Comparison of ENCODE assay signal across 8 mouse cellular contexts in the genomic region with DNA sequence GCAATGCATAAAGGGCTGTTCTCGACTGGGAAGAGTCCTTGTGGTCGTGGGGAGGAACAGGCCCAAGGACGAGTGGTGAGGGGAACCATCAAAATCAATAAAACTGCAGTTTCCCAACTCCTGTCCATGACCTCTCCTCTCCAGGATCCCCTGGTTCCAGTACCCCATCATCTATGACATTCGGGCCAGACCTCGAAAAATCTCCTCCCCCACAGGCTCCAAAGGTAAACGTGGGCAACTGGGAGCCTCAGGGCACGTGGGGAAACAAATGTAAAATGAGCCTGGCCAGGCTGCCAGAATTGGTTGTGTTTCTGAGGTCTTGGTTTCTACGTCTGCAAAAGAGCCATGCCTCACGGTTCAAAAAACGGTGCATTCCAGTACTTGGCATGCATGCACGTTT. TPM values are rescaled to one million over a fixed set of nuclear protein-coding genes. Genes with fewer than 3 reads are reported as not detected.
DNase-seq lines count a peak whose midpoint lies in the region; ATAC-seq and TF ChIP-seq lines count a peak whose summit lies in the region.

No protein-coding gene starts in this region.

- ATAC-seq in heart, embryonic 15.5 days (replicated peaks; ENCODE audit: insufficient number of reproducible peaks, insufficient read depth, low FRiP score, low read depth): no peak
- no peak for ATAC-seq in G1E (ENCODE audit: extremely low read depth, insufficient number of reproducible peaks, low FRiP score, poor library complexity, severe bottlenecking)

- H3K36me3 ChIP-seq in heart, embryonic 15.5 days: peaks cover 39% of the 10 kb centered on the region
- H3K36me3 ChIP-seq in G1E (replicated peaks) (peaks cover 84% of the 10 kb centered on the region), macrophage (ENCODE audit: inconsistent target) (peaks cover 27% of the 10 kb centered on the region)
- peaks cover 74% of the 10 kb centered on the region for H3K36me3 ChIP-seq in hindbrain, embryonic 10.5 days

- H3K4me2 ChIP-seq in heart, embryonic 15.5 days: peak overlapping the region; percentile 76

- H3K4me3 ChIP-seq in heart, embryonic 15.5 days: peak overlapping the region; percentile 84
- H3K4me3 ChIP-seq in G1E (ENCODE audit: low read depth, low read length) (peak overlapping the region; percentile 100), macrophage (ENCODE audit: inconsistent target) (peak overlapping the region; percentile 100)
- H3K4me3 ChIP-seq in hindbrain, embryonic 10.5 days: peak overlapping the region; percentile 97

- no peaks in the 10 kb centered on the region for H3K27me3 ChIP-seq in heart, embryonic 15.5 days
- no peaks in the 10 kb centered on the region for H3K27me3 ChIP-seq in G1E (ENCODE audit: insufficient read depth, low read length)
- no peaks in the 10 kb centered on the region for H3K27me3 ChIP-seq in hindbrain, embryonic 10.5 days (ENCODE audit: insufficient read depth, poor library complexity, severe bottlenecking)

- no peak for DNase-seq in heart, postnatal 14 days
- no peak for DNase-seq in G1E (ENCODE audit: low spot score)
- no peak for DNase-seq in hindbrain, embryonic 10.5 days (ENCODE audit: low spot score)
- no peak for DNase-seq in right cerebral cortex, adult 18-20 months
- no peak for DNase-seq in gastrocnemius, postnatal 36 days
- no peak for DNase-seq in kidney, postnatal 14 days

- intact Hi-C loops in heart, postnatal 14 days (cut with DNase I): loop anchor here (1.0 to 10.0 kb wide), 3 partner anchors 27 to 302 kb away; a partner anchor contains a TSS
- intact Hi-C loops in gastrocnemius, postnatal 36 days (cut with DNase I): loop anchor here (5.0 to 10.0 kb wide), 2 partner anchors 44 to 322 kb away; a partner anchor contains a TSS

- H3K9me3 ChIP-seq in heart, embryonic 15.5 days (replicated peaks): no peaks in the 10 kb centered on the region
- no peaks in the 10 kb centered on the region for H3K9me3 ChIP-seq in G1E (replicated peaks)
- no peaks in the 10 kb centered on the region for H3K9me3 ChIP-seq in hindbrain, embryonic 10.5 days

- H3K9ac ChIP-seq in heart, embryonic 15.5 days: peak overlapping the region; percentile 88

- no peak for TF ChIP-seq CTCF in G1E (IDR thresholded peaks at IDR 0.05; ENCODE audit: low read depth, low read length)

- H3K79me2 ChIP-seq in macrophage (ENCODE audit: inconsistent target): peaks cover 65% of the 10 kb centered on the region

- H3K27ac ChIP-seq in heart, embryonic 15.5 days: peak overlapping the region; percentile 87
- peak overlapping the region; percentile 94 for H3K27ac ChIP-seq in hindbrain, embryonic 10.5 days
- peak overlapping the region; percentile 50 for H3K27ac ChIP-seq in macrophage

- 11% methylated on average over 11 of the region's 11 CpGs for WGBS in heart, embryonic 15.5 days
- WGBS in hindbrain, embryonic 10.5 days: 21% methylated on average over 11 of the region's 11 CpGs
- 22% methylated on average over 11 of the region's 11 CpGs for WGBS in macrophage (ENCODE audit: missing documents)

- peaks cover 34% of the 10 kb centered on the region for H3K4me1 ChIP-seq in heart, embryonic 15.5 days (replicated peaks)
- H3K4me1 ChIP-seq in G1E (ENCODE audit: insufficient read depth, low read depth, low read length): peaks cover 77% of the 10 kb centered on the region
- peaks cover 39% of the 10 kb centered on the region for H3K4me1 ChIP-seq in hindbrain, embryonic 10.5 days (replicated peaks)

RNA-seq across cellular contexts. Expression of a gene that starts 0.8 kb away (rescaled TPM):
- polyA plus RNA-seq in heart, embryonic 15.5 days (2015; fragmentation: Nextera tagmentation; extraction: Ambion mirVana): 307 and 324 TPM in 2 replicates
- total RNA-seq in heart, postnatal 14 days (2021): 100 to 1,000 TPM; 326 to 358 TPM
- 325 and 378 TPM in 2 replicates for total RNA-seq in G1E (2014; fragmentation: Nextera tagmentation)
- total RNA-seq in G1E (2017): 432 and 434 TPM in 2 replicates
- 465 and 565 TPM in 2 replicates for polyA plus RNA-seq in G1E (2012)
- polyA plus RNA-seq in hindbrain, embryonic 10.5 days (2016; fragmentation: Nextera tagmentation; extraction: Ambion mirVana): 410 and 445 TPM in 2 replicates
- 100 to 1,000 TPM in 1 of 26 experiments, 10 to 100 TPM in 25; 11.3 to 119 (median 57.5) TPM for total RNA-seq in macrophage (2018; cell fraction: chromatin; rRNA removed)
- 100 to 1,000 TPM in 18 of 26 experiments, 10 to 100 TPM in 8; 83.7 to 131 (median 112) TPM for total RNA-seq in macrophage (2018; cell fraction: cytosol; rRNA removed)
- total RNA-seq in macrophage (2018; cell fraction: nucleus; rRNA removed): 100 to 1,000 TPM in 1 of 26 experiments, 10 to 100 TPM in 25; 24.0 to 112 (median 50.6) TPM
- 84.2 to 177 TPM (median 93.5 TPM) in 3 replicates for polyA plus RNA-seq in macrophage (2018)
- 100 to 1,000 TPM; 140 to 161 TPM for total RNA-seq in gastrocnemius, postnatal 36 days (2021)

RNA-seq across cellular contexts. Expression of a gene that starts 0.9 kb away (rescaled TPM):
- polyA plus RNA-seq in heart, embryonic 15.5 days (2015; fragmentation: Nextera tagmentation; extraction: Ambion mirVana): 108 and 121 TPM in 2 replicates
- total RNA-seq in heart, postnatal 14 days (2021): 10 to 100 TPM; 58.8 to 68.4 TPM
- 117 and 120 TPM in 2 replicates for total RNA-seq in G1E (2014; fragmentation: Nextera tagmentation)
- total RNA-seq in G1E (2017): 228 and 262 TPM in 2 replicates
- polyA plus RNA-seq in G1E (2012): 254 and 287 TPM in 2 replicates
- 215 and 232 TPM in 2 replicates for polyA plus RNA-seq in hindbrain, embryonic 10.5 days (2016; fragmentation: Nextera tagmentation; extraction: Ambion mirVana)
- 10 to 100 TPM; 11.1 to 60.8 (median 35.7) TPM for total RNA-seq in macrophage (2018; cell fraction: chromatin; rRNA removed)
- total RNA-seq in macrophage (2018; cell fraction: cytosol; rRNA removed): 10 to 100 TPM; 30.5 to 51.4 (median 41.6) TPM
- 10 to 100 TPM; 15.4 to 73.7 (median 34.2) TPM for total RNA-seq in macrophage (2018; cell fraction: nucleus; rRNA removed)
- 27.4 to 82.6 TPM (median 54.2 TPM) in 3 replicates for polyA plus RNA-seq in macrophage (2018)
- 10 to 100 TPM; 51.9 to 53.8 TPM for total RNA-seq in gastrocnemius, postnatal 36 days (2021)

RNA-seq across cellular contexts. Expression of a gene that starts 25.6 kb away (rescaled TPM):
- 5.6 and 21.1 TPM in 2 replicates for polyA plus RNA-seq in heart, embryonic 15.5 days (2015; fragmentation: Nextera tagmentation; extraction: Ambion mirVana)
- total RNA-seq in heart, postnatal 14 days (2021): 1 to 10 TPM; 4.2 to 8.5 TPM
- total RNA-seq in G1E (2014; fragmentation: Nextera tagmentation) (66.2 and 72.6 TPM in 2 replicates), G1E (2017) (309 and 356 TPM in 2 replicates)
- polyA plus RNA-seq in G1E (2012) (54.9 and 129 TPM in 2 replicates), macrophage (2018) (172 to 251 TPM (median 215 TPM) in 3 replicates)
- 7.9 and 8.2 TPM in 2 replicates for polyA plus RNA-seq in hindbrain, embryonic 10.5 days (2016; fragmentation: Nextera tagmentation; extraction: Ambion mirVana)
- total RNA-seq in macrophage (2018; cell fraction: chromatin; rRNA removed): 100 to 1,000 TPM in 17 of 26 experiments, 10 to 100 TPM in 9; 26.9 to 536 (median 152) TPM
- total RNA-seq in macrophage (2018; cell fraction: cytosol; rRNA removed): 100 to 1,000 TPM; 107 to 454 (median 253) TPM
- total RNA-seq in macrophage (2018; cell fraction: nucleus; rRNA removed): 100 to 1,000 TPM in 20 of 26 experiments, 10 to 100 TPM in 6; 52.4 to 435 (median 173) TPM
- 1 to 10 TPM in 1 of 2 experiments, under 1 TPM in 1; 0.64 to 2.5 TPM for total RNA-seq in gastrocnemius, postnatal 36 days (2021)

RNA-seq across cellular contexts. Expression of a gene that starts 28.3 kb away (rescaled TPM):
- 387 and 416 TPM in 2 replicates for polyA plus RNA-seq in heart, embryonic 15.5 days (2015; fragmentation: Nextera tagmentation; extraction: Ambion mirVana)
- total RNA-seq in heart, postnatal 14 days (2021): 100 to 1,000 TPM; 323 to 327 TPM
- total RNA-seq in G1E (2014; fragmentation: Nextera tagmentation): 61.7 and 62.9 TPM in 2 replicates
- 130 and 176 TPM in 2 replicates for total RNA-seq in G1E (2017)
- 26.1 and 38.8 TPM in 2 replicates for polyA plus RNA-seq in G1E (2012)
- 446 and 555 TPM in 2 replicates for polyA plus RNA-seq in hindbrain, embryonic 10.5 days (2016; fragmentation: Nextera tagmentation; extraction: Ambion mirVana)
- total RNA-seq in macrophage (2018; cell fraction: chromatin; rRNA removed): 10 to 100 TPM in 19 of 26 experiments, 1 to 10 TPM in 7; 5.5 to 46.1 (median 17.1) TPM
- total RNA-seq in macrophage (2018; cell fraction: cytosol; rRNA removed): 100 to 1,000 TPM; 123 to 226 (median 148) TPM
- total RNA-seq in macrophage (2018; cell fraction: nucleus; rRNA removed): 10 to 100 TPM; 14.9 to 66.2 (median 33.4) TPM
- polyA plus RNA-seq in macrophage (2018): 43.6 to 99.2 TPM (median 63.8 TPM) in 3 replicates
- 100 to 1,000 TPM; 150 to 160 TPM for total RNA-seq in gastrocnemius, postnatal 36 days (2021)

RNA-seq across cellular contexts. Expression of a gene that starts 42.9 kb away (rescaled TPM):
- polyA plus RNA-seq in heart, embryonic 15.5 days (2015; fragmentation: Nextera tagmentation; extraction: Ambion mirVana): not detected in 2 replicates
- 1 to 10 TPM in 1 of 2 experiments, not detected in 1; 1.5 TPM for total RNA-seq in heart, postnatal 14 days (2021)
- total RNA-seq in G1E (2014; fragmentation: Nextera tagmentation) (not detected in 2 replicates), G1E (2017) (not detected in 2 replicates)
- polyA plus RNA-seq in G1E (2012) (not detected in 2 replicates), macrophage (2018) (not detected in 3 replicates)
- not detected in 2 replicates for polyA plus RNA-seq in hindbrain, embryonic 10.5 days (2016; fragmentation: Nextera tagmentation; extraction: Ambion mirVana)
- 1 to 10 TPM in 1 of 26 experiments, not detected in 25; 2.2 TPM for total RNA-seq in macrophage (2018; cell fraction: chromatin; rRNA removed)
- total RNA-seq in macrophage (2018; cell fraction: cytosol; rRNA removed): under 1 TPM in 7 of 26 experiments, not detected in 19; 0.10 to 0.44 (median 0.19) TPM
- under 1 TPM in 1 of 26 experiments, not detected in 25; 0.28 TPM for total RNA-seq in macrophage (2018; cell fraction: nucleus; rRNA removed)
- total RNA-seq in gastrocnemius, postnatal 36 days (2021): under 1 TPM in 1 of 2 experiments, not detected in 1; 0.08 TPM
